In the genomic region with DNA sequence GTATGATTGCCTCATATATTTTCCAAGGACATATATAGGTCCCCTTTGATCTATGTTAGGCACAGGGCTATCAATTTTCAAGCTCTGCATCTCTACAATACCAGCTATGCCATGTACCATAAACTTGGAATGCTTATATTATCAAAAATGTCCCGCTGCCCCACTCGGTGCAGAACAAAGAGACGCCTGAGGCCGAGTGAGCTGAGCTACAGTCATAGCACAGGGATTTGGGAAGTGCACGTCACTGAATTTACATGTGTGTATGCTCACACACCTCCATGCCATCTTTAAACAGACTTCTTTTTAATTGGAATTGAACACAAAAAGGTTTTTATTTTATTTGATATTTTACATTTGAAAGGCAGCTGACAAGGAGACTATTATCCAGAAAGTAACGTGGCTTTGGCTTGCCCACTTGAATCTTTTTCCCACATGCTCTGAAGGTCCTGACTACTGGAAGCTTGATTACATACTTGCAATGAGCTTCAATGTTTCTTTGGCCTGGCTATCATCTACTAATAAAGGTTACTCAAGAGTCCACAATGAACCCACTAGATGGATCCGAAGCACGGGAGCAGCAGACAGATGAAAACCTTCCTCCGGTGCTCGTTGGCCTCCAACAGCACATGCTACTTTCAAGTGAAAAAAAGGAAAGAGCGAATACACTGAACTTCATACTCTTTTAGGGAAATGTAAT, we compare ENCODE assay signal across 10 mouse cellular contexts.
DNase-seq lines count a peak whose midpoint lies in the region; ATAC-seq and TF ChIP-seq lines count a peak whose summit lies in the region.
"Had no signal": no experiment of that assay in that cellular context is flagged by ENCODE, and none has a peak within 500 bp of the region (broad histone marks: within the 10 kb centered on the region; RNA-seq: fewer than 3 reads in every experiment).

No protein-coding gene starts in this region.

- DNase-seq in liver, embryonic 11.5 days (ENCODE audit: low spot score): no peak
- DNase-seq in liver, postnatal 0 days: no peak
- no peak for DNase-seq in forebrain, embryonic 11.5 days (ENCODE audit: low spot score)
- no peak for DNase-seq in adrenal gland, postnatal 10 days
- no peak for DNase-seq in cerebellum, adult 9-10 months
- DNase-seq: kidney, postnatal 4 days had no signal

- H3K4me3 ChIP-seq in liver, embryonic 11.5 days (ENCODE audit: low read depth, low read length): no peak overlapping the region
- H3K4me3 ChIP-seq in liver, postnatal 0 days (ENCODE audit: low read depth, low read length): no peak overlapping the region
- peak overlapping the region; percentile 24; the same call in 1 of the 2 replicates for H3K4me3 ChIP-seq in forebrain, embryonic 11.5 days (ENCODE audit: low read depth, low read length)
- H3K4me3 ChIP-seq in limb, embryonic 12.5 days (replicated peaks): peak overlapping the region; percentile 38
- H3K4me3 ChIP-seq in stomach, embryonic 14.5 days (ENCODE audit: low read depth, low read length): peak overlapping the region; percentile 29
- H3K4me3 ChIP-seq: megakaryocyte, embryonic 14.5 days had no signal

- H3K4me1 ChIP-seq in liver, embryonic 11.5 days (replicated peaks; ENCODE audit: control insufficient read depth, insufficient read depth, low read length): 0 out of 2 replicates have a peak, but pooled peaks cover 3% of the 10 kb centered on the region
- peaks cover 4% of the 10 kb centered on the region; the same call in 1 of the 2 replicates for H3K4me1 ChIP-seq in liver, postnatal 0 days (ENCODE audit: insufficient read depth)
- peaks cover 4% of the 10 kb centered on the region; the same call in 1 of the 2 replicates for H3K4me1 ChIP-seq in forebrain, embryonic 11.5 days (replicated peaks; ENCODE audit: control insufficient read depth, insufficient read depth, low read length)
- H3K4me1 ChIP-seq in limb, embryonic 12.5 days (replicated peaks): peaks cover 54% of the 10 kb centered on the region
- H3K4me1 ChIP-seq in stomach, embryonic 14.5 days (ENCODE audit: control insufficient read depth, insufficient read depth, low read length): peaks cover 23% of the 10 kb centered on the region

- no peak overlapping the region for H3K9ac ChIP-seq in liver, embryonic 11.5 days (ENCODE audit: low read depth, low read length)
- no peak overlapping the region for H3K9ac ChIP-seq in liver, postnatal 0 days (replicated peaks)
- H3K9ac ChIP-seq in forebrain, embryonic 11.5 days (ENCODE audit: low read length): 0 out of 2 replicates have a peak overlapping the region, but pooled peaks have one; percentile 20
- peak overlapping the region; percentile 46 for H3K9ac ChIP-seq in limb, embryonic 12.5 days (replicated peaks)
- H3K9ac ChIP-seq in stomach, embryonic 14.5 days (replicated peaks; ENCODE audit: low read depth, low read length): peak overlapping the region; percentile 28; the same call in 1 of the 2 replicates

- H3K27me3 ChIP-seq in liver, embryonic 11.5 days (replicated peaks; ENCODE audit: control insufficient read depth, insufficient read depth, low read length): no peaks in the 10 kb centered on the region
- no peaks in the 10 kb centered on the region for H3K27me3 ChIP-seq in liver, postnatal 0 days (ENCODE audit: insufficient read depth, low read length)
- no peaks in the 10 kb centered on the region for H3K27me3 ChIP-seq in forebrain, embryonic 11.5 days (ENCODE audit: control insufficient read depth, insufficient read depth, low read length)
- no peaks in the 10 kb centered on the region for H3K27me3 ChIP-seq in limb, embryonic 12.5 days
- H3K27me3 ChIP-seq in stomach, embryonic 14.5 days (ENCODE audit: control insufficient read depth, insufficient read depth, low read length): no peaks in the 10 kb centered on the region
- H3K27me3 ChIP-seq: megakaryocyte, embryonic 14.5 days; Patski had no signal

- peak overlapping the region; percentile 16; the same call in 1 of the 2 replicates for H3K4me2 ChIP-seq in liver, embryonic 11.5 days
- H3K4me2 ChIP-seq in liver, postnatal 0 days (ENCODE audit: low read depth, low read length): no peak overlapping the region
- peak overlapping the region; percentile 12; the same call in 1 of the 2 replicates for H3K4me2 ChIP-seq in forebrain, embryonic 11.5 days (ENCODE audit: low read depth, low read length, severe bottlenecking)
- H3K4me2 ChIP-seq in limb, embryonic 12.5 days: peak overlapping the region; percentile 54
- peak overlapping the region; percentile 53 for H3K4me2 ChIP-seq in stomach, embryonic 14.5 days (replicated peaks; ENCODE audit: low read depth, low read length)

- no peaks in the 10 kb centered on the region for H3K9me3 ChIP-seq in liver, embryonic 11.5 days (ENCODE audit: control insufficient read depth, low read length)
- no peaks in the 10 kb centered on the region for H3K9me3 ChIP-seq in liver, postnatal 0 days (ENCODE audit: low read length)
- H3K9me3 ChIP-seq in forebrain, embryonic 11.5 days (ENCODE audit: control insufficient read depth, low read length): no peaks in the 10 kb centered on the region
- no peaks in the 10 kb centered on the region for H3K9me3 ChIP-seq in limb, embryonic 12.5 days
- H3K9me3 ChIP-seq in stomach, embryonic 14.5 days (ENCODE audit: control insufficient read depth, low read depth, low read length): no peaks in the 10 kb centered on the region
- H3K9me3 ChIP-seq: megakaryocyte, embryonic 14.5 days had no signal

- no peak for TF ChIP-seq EP300 in liver, postnatal 0 days (IDR thresholded peaks at IDR 0.05; ENCODE audit: low read depth)

- no peak overlapping the region for H3K27ac ChIP-seq in liver, embryonic 11.5 days (ENCODE audit: low read depth, low read length)
- no peak overlapping the region for H3K27ac ChIP-seq in liver, postnatal 0 days (ENCODE audit: low read depth)
- no peak overlapping the region for H3K27ac ChIP-seq in forebrain, embryonic 11.5 days (ENCODE audit: low read depth, low read length)
- peak overlapping the region; percentile 80 for H3K27ac ChIP-seq in limb, embryonic 12.5 days
- H3K27ac ChIP-seq in stomach, embryonic 14.5 days (ENCODE audit: low read length): peak overlapping the region; percentile 63

- TF ChIP-seq CTCF in liver, postnatal 0 days (IDR thresholded peaks at IDR 0.05; ENCODE audit: low read depth): no peak

- 84% methylated on average over 11 of the region's 11 CpGs for WGBS in liver, embryonic 11.5 days
- 90% methylated on average over 11 of the region's 11 CpGs for WGBS in liver, postnatal 0 days (ENCODE audit: insufficient replicate concordance)
- WGBS in forebrain, embryonic 11.5 days: 44% methylated on average over 11 of the region's 11 CpGs
- WGBS in limb, embryonic 12.5 days: 14% methylated on average over 11 of the region's 11 CpGs
- 50% methylated on average over 11 of the region's 11 CpGs for WGBS in stomach, embryonic 14.5 days

- H3K36me3 ChIP-seq in liver, embryonic 11.5 days (ENCODE audit: control insufficient read depth, insufficient read depth, low read length): no peaks in the 10 kb centered on the region
- H3K36me3 ChIP-seq in liver, postnatal 0 days (replicated peaks; ENCODE audit: insufficient read depth, low read length): no peaks in the 10 kb centered on the region
- H3K36me3 ChIP-seq in forebrain, embryonic 11.5 days (ENCODE audit: control insufficient read depth, insufficient read depth, low read length): no peaks in the 10 kb centered on the region
- H3K36me3 ChIP-seq in limb, embryonic 12.5 days: no peaks in the 10 kb centered on the region
- no peaks in the 10 kb centered on the region for H3K36me3 ChIP-seq in stomach, embryonic 14.5 days (ENCODE audit: control insufficient read depth, insufficient read depth, low read length)

- ATAC-seq in liver, embryonic 11.5 days (replicated peaks; ENCODE audit: low FRiP score): no peak
- ATAC-seq in liver, postnatal 0 days: no peak
- ATAC-seq in forebrain, embryonic 11.5 days (replicated peaks; ENCODE audit: low FRiP score): no peak
- ATAC-seq in limb, embryonic 12.5 days (ENCODE audit: insufficient number of reproducible peaks, insufficient read depth, low FRiP score, low TSS enrichment, low read depth): no peak
- no peak for ATAC-seq in stomach, embryonic 14.5 days (ENCODE audit: insufficient number of reproducible peaks, insufficient read depth, low FRiP score, low read depth)
- ATAC-seq: Patski had no signal

Comparison
In these comparisons a context has a peak if more than half of its experiments do, and no peak if none do; other contexts are left out.
1. H3K27ac ChIP-seq: peak in limb, embryonic 12.5 days (single experiment) and stomach, embryonic 14.5 days (single experiment); none in liver, embryonic 11.5 days (single experiment), liver, postnatal 0 days (single experiment) and forebrain, embryonic 11.5 days (single experiment).
2. H3K4me3 ChIP-seq: peak in forebrain, embryonic 11.5 days (single experiment), limb, embryonic 12.5 days (single experiment) and stomach, embryonic 14.5 days (single experiment); none in liver, embryonic 11.5 days (single experiment) and liver, postnatal 0 days (single experiment).
3. H3K9ac ChIP-seq: peak in forebrain, embryonic 11.5 days (single experiment), limb, embryonic 12.5 days (single experiment) and stomach, embryonic 14.5 days (single experiment); none in liver, embryonic 11.5 days (single experiment) and liver, postnatal 0 days (single experiment).